Mouse (Mus musculus): ENCODE results near the gene Gm525.

The Gm525 gene

GRCm38 (mm10) chr11:89066750-89067149 lies 6.9 kb upstream of the Gm525 start, which contains the start of gene Dgke:
Dgke (minus strand) TSS chr11:89066850.
- TF ChIP-seq NANOG (IDR thresholded peaks at IDR 0.05; ENCODE audit: borderline replicate concordance, low read length) = no peak
- no peak for TF ChIP-seq POU5F1 (IDR thresholded peaks at IDR 0.05; ENCODE audit: borderline replicate concordance, low read length)
- no peak for TF ChIP-seq CTCF (conservative IDR thresholded peaks at IDR 0.05; ENCODE audit: low read length)
- Histone ChIP-seq H3K4me3 (replicated peaks; ENCODE audit: low read length) (peak within 1 kb of the TSS; percentile 57), H3K9me3 (ENCODE audit: low read length) (no peaks in the 10 kb centered on the region), H3K36me3 (ENCODE audit: insufficient read depth, low read length) (no peaks in the 10 kb centered on the region), H3K27me3 (ENCODE audit: insufficient read depth, low read length) (no peaks in the 10 kb centered on the region), H3K4me1 (replicated peaks; ENCODE audit: low read depth, low read length) (peaks cover 69% of the 10 kb centered on the region)

DNA sequence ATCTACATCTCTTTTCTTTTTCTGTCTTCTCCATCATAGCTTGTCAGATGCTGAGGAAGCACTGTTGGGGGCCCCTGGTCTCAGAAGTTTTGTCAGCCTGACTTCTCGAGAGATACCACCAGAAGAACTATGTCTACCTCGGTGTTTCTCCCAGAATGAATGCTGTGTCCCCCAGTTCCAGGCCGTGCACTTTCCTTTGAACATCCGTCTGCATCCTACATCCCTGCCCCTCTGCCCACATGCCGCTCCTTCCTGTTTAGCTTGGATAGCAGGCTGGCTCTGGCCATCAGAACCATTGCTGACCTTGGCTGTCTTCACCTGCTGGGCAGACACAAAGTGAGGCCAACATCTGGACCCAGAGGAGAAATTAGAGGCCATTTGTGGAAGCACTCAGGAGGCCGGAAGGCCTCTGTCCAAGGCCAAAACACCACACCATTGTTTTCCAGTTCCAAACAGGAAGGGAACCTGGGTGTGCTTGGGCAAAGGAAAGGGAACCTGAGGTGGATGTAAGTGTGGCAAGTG lies 6.3 kb upstream of the Gm525 start:
- TF ChIP-seq CTCF (conservative IDR thresholded peaks at IDR 0.05; ENCODE audit: low read length) (no peak), POU5F1 (IDR thresholded peaks at IDR 0.05; ENCODE audit: borderline replicate concordance, low read length) (no peak), NANOG (IDR thresholded peaks at IDR 0.05; ENCODE audit: borderline replicate concordance, low read length) (no peak)
- Histone ChIP-seq H3K36me3 (ENCODE audit: insufficient read depth, low read length) (no peaks in the 10 kb centered on the region), H3K9me3 (ENCODE audit: low read length) (no peaks in the 10 kb centered on the region), H3K4me3 (replicated peaks; ENCODE audit: low read length) (peak overlapping the region; percentile 57), H3K4me1 (replicated peaks; ENCODE audit: low read depth, low read length) (peaks cover 72% of the 10 kb centered on the region), H3K27me3 (ENCODE audit: insufficient read depth, low read length) (no peaks in the 10 kb centered on the region)

- TF ChIP-seq CTCF (conservative IDR thresholded peaks at IDR 0.05; ENCODE audit: low read length) (no peak), POU5F1 (IDR thresholded peaks at IDR 0.05; ENCODE audit: borderline replicate concordance, low read length) (peak; percentile 54; the same call in 1 of the 2 replicates), NANOG (IDR thresholded peaks at IDR 0.05; ENCODE audit: borderline replicate concordance, low read length) (peak; percentile 60; the same call in 1 of the 2 replicates)
- Histone ChIP-seq H3K4me3 (replicated peaks; ENCODE audit: low read length) (peak overlapping the region; percentile 57), H3K4me1 (replicated peaks; ENCODE audit: low read depth, low read length) (peaks cover 72% of the 10 kb centered on the region), H3K27me3 (ENCODE audit: insufficient read depth, low read length) (no peaks in the 10 kb centered on the region), H3K9me3 (ENCODE audit: low read length) (no peaks in the 10 kb centered on the region), H3K36me3 (ENCODE audit: insufficient read depth, low read length) (no peaks in the 10 kb centered on the region)
These were observed 5.7 kb upstream of the Gm525 start for GRCm38 (mm10) chr11:89067871-89068490.

DNA sequence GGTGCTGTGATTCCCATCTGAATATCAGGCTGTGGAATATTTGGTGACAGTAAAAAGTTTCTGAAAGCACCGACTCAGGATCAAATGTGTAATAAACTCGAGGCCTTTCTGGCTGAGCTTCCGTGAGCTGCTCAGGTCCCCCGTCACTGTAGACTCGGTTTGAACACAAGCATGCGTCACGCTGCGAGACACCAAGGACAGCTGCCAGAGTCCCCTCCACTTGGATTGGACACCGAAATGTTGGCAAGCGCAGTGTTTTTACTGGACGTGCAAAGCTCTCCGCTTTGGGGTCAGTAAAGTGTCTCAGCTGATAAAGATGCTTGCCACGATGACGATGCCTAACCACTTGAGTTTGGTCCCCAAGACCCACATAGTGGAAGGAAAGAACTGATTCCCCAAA lies 5.0 kb upstream of the Gm525 start:
- Histone ChIP-seq H3K27me3 (ENCODE audit: insufficient read depth, low read length) (no peaks in the 10 kb centered on the region), H3K4me1 (replicated peaks; ENCODE audit: low read depth, low read length) (peaks cover 72% of the 10 kb centered on the region), H3K9me3 (ENCODE audit: low read length) (no peaks in the 10 kb centered on the region), H3K4me3 (replicated peaks; ENCODE audit: low read length) (peak overlapping the region; percentile 32; the same call in 1 of the 2 replicates), H3K36me3 (ENCODE audit: insufficient read depth, low read length) (no peaks in the 10 kb centered on the region)
- TF ChIP-seq CTCF (conservative IDR thresholded peaks at IDR 0.05; ENCODE audit: low read length) (no peak), POU5F1 (IDR thresholded peaks at IDR 0.05; ENCODE audit: borderline replicate concordance, low read length) (no peak), NANOG (IDR thresholded peaks at IDR 0.05; ENCODE audit: borderline replicate concordance, low read length) (no peak)

- no peaks in the 10 kb centered on the region for H3K36me3 ChIP-seq (ENCODE audit: insufficient read depth, low read length)
- TF ChIP-seq CTCF (conservative IDR thresholded peaks at IDR 0.05; ENCODE audit: low read length) (peak; percentile 71; the same call in 1 of the 2 replicates), POU5F1 (IDR thresholded peaks at IDR 0.05; ENCODE audit: borderline replicate concordance, low read length) (no peak)
- no peaks in the 10 kb centered on the region for H3K9me3 ChIP-seq (ENCODE audit: low read length)
- no peaks in the 10 kb centered on the region for H3K27me3 ChIP-seq (ENCODE audit: insufficient read depth, low read length)
- H3K4me1 ChIP-seq (replicated peaks; ENCODE audit: low read depth, low read length) = peaks cover 70% of the 10 kb centered on the region
- H3K4me3 ChIP-seq (replicated peaks; ENCODE audit: low read length) = no peak overlapping the region
These were observed 4.3 kb upstream of the Gm525 start for GRCm38 (mm10) chr11:89069303-89069702.

GRCm38 (mm10) chr11:89071522-89071921 lies 2.1 kb upstream of the Gm525 start:
- H3K36me3 ChIP-seq (ENCODE audit: insufficient read depth, low read length) = no peaks in the 10 kb centered on the region
- TF ChIP-seq NANOG (IDR thresholded peaks at IDR 0.05; ENCODE audit: borderline replicate concordance, low read length) (no peak), CTCF (conservative IDR thresholded peaks at IDR 0.05; ENCODE audit: low read length) (no peak), POU5F1 (IDR thresholded peaks at IDR 0.05; ENCODE audit: borderline replicate concordance, low read length) (no peak)
- no peak overlapping the region for H3K4me3 ChIP-seq (replicated peaks; ENCODE audit: low read length)
- peaks cover 76% of the 10 kb centered on the region for H3K4me1 ChIP-seq (replicated peaks; ENCODE audit: low read depth, low read length)
- no peaks in the 10 kb centered on the region for H3K27me3 ChIP-seq (ENCODE audit: insufficient read depth, low read length)
- no peaks in the 10 kb centered on the region for H3K9me3 ChIP-seq (ENCODE audit: low read length)

DNA sequence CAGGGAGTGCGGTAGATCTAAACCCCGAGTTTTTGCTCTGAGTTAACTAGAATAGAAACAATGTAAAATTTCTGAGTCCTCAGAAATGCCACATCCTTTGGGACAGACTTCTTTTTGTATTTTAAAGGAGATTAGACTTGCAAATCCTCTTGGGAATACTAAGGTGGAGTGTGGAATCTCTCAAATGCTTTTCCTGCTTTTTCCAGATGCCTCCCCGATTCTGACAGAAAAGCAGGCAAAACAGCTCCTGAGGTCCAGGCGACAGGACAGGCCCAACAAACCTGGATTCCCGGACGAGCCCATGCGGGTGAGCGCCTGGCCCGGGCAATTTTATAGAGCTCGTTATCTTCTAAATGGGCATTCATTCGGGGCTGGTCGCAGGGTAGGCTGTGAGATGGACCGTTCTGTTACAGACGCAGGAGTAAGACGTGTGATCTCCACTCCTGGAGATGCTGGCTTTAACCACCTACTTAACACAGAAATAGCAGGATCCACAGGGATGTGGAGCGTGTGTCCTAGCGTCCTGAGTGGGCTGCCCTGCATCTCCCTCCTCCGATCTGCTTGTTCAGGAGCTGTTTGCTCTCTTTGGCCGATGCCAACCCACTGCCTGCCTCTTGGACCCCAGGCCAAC lies 1.3 kb downstream of the Gm525 start:
- H3K36me3 ChIP-seq (ENCODE audit: insufficient read depth, low read length) = no peaks in the 10 kb centered on the region
- peaks cover 62% of the 10 kb centered on the region for H3K4me1 ChIP-seq (replicated peaks; ENCODE audit: low read depth, low read length)
- TF ChIP-seq CTCF (conservative IDR thresholded peaks at IDR 0.05; ENCODE audit: low read length) (no peak), NANOG (IDR thresholded peaks at IDR 0.05; ENCODE audit: borderline replicate concordance, low read length) (no peak), POU5F1 (IDR thresholded peaks at IDR 0.05; ENCODE audit: borderline replicate concordance, low read length) (no peak)
- H3K27me3 ChIP-seq (ENCODE audit: insufficient read depth, low read length) = no peaks in the 10 kb centered on the region
- H3K4me3 ChIP-seq (replicated peaks; ENCODE audit: low read length) = peak overlapping the region; percentile 48
- no peaks in the 10 kb centered on the region for H3K9me3 ChIP-seq (ENCODE audit: low read length)

GRCm38 (mm10) chr11:89076370-89076821 lies 2.8 kb downstream of the Gm525 start:
- Histone ChIP-seq H3K9me3 (ENCODE audit: low read length) (no peaks in the 10 kb centered on the region), H3K4me1 (replicated peaks; ENCODE audit: low read depth, low read length) (peaks cover 61% of the 10 kb centered on the region), H3K27me3 (ENCODE audit: insufficient read depth, low read length) (no peaks in the 10 kb centered on the region), H3K36me3 (ENCODE audit: insufficient read depth, low read length) (no peaks in the 10 kb centered on the region), H3K4me3 (replicated peaks; ENCODE audit: low read length) (no peak overlapping the region)
- TF ChIP-seq CTCF (conservative IDR thresholded peaks at IDR 0.05; ENCODE audit: low read length) (no peak), POU5F1 (IDR thresholded peaks at IDR 0.05; ENCODE audit: borderline replicate concordance, low read length) (no peak), NANOG (IDR thresholded peaks at IDR 0.05; ENCODE audit: borderline replicate concordance, low read length) (no peak)
